ENCODE assay signal across 11 mouse cellular contexts in genomic region chr11:86996266-86996665, GRCm38 (mm10). TPM values are rescaled to one million over a fixed set of nuclear protein-coding genes. Genes with fewer than 3 reads are reported as not detected.
A peak's percentile ranks its signal among the peaks of the same experiment; 100 is the strongest.
DNase-seq lines count a peak whose midpoint lies in the region; ATAC-seq and TF ChIP-seq lines count a peak whose summit lies in the region.
"Had no signal": no experiment of that assay in that cellular context is flagged by ENCODE, and none has a peak within 500 bp of the region (broad histone marks: within the 10 kb centered on the region; RNA-seq: fewer than 3 reads in every experiment).

No protein-coding gene starts in this region.

- no peak overlapping the region for H3K27ac ChIP-seq in heart, embryonic 13.5 days (replicated peaks)
- H3K27ac ChIP-seq in heart, embryonic 12.5 days (ENCODE audit: poor library complexity, severe bottlenecking) = no peak overlapping the region
- H3K27ac ChIP-seq in left cerebral cortex, adult 2 months = peak overlapping the region; percentile 65
- 0 out of 2 replicates have a peak overlapping the region, but pooled peaks have one; percentile 3 for H3K27ac ChIP-seq in brown adipose tissue, adult 24 weeks (replicated peaks; ENCODE audit: low read depth, low read length)
- H3K27ac ChIP-seq: embryonic facial prominence, embryonic 13.5 days; limb, embryonic 15.5 days had no signal

- ATAC-seq in heart, embryonic 13.5 days (ENCODE audit: extremely low read depth, insufficient number of reproducible peaks, low FRiP score, low TSS enrichment) = no peak
- no peak for ATAC-seq in heart, embryonic 12.5 days (ENCODE audit: insufficient number of reproducible peaks, low FRiP score)

- no peaks in the 10 kb centered on the region for H3K9me3 ChIP-seq in heart, embryonic 13.5 days
- H3K9me3 ChIP-seq in heart, embryonic 12.5 days (replicated peaks) = no peaks in the 10 kb centered on the region
- H3K9me3 ChIP-seq: embryonic facial prominence, embryonic 13.5 days; limb, embryonic 15.5 days; midbrain, embryonic 12.5 days had no signal

- no peak overlapping the region for H3K4me3 ChIP-seq in heart, embryonic 13.5 days
- H3K4me3 ChIP-seq in heart, embryonic 12.5 days = no peak overlapping the region
- no peak overlapping the region for H3K4me3 ChIP-seq in left cerebral cortex, adult 2 months
- no peak overlapping the region for H3K4me3 ChIP-seq in brown adipose tissue, adult 24 weeks (ENCODE audit: insufficient read depth, low read depth, low read length)
- H3K4me3 ChIP-seq: embryonic facial prominence, embryonic 13.5 days; limb, embryonic 15.5 days; midbrain, embryonic 12.5 days had no signal

- intact Hi-C loops in left cerebral cortex, adult 2 months (cut with DNase I) = loop anchor here (1.0 to 10.0 kb wide), 2 partner anchors 101 to 237 kb away; no protein-coding TSS in a partner anchor

- no peak for DNase-seq in left cerebral cortex, adult 2 months (ENCODE audit: extremely low spot score in 1 of 2, low spot score in 2 of 2)
- no peak for DNase-seq in left cerebral cortex, adult 9 months (ENCODE audit: low spot score in 2 of 2)
- DNase-seq in ES-CJ7 (ENCODE audit: low read depth, low spot score) = peak; percentile 68
- no peak for DNase-seq in kidney, adult 9 months
- DNase-seq in lung, postnatal 10 days = no peak

- 67% methylated on average over 2 of the region's 2 CpGs for WGBS in heart, embryonic 13.5 days
- WGBS in heart, embryonic 12.5 days = 56% methylated on average over 2 of the region's 2 CpGs

- H3K4me2 ChIP-seq in heart, embryonic 13.5 days = no peak overlapping the region
- no peak overlapping the region for H3K4me2 ChIP-seq in heart, embryonic 12.5 days
- H3K4me2 ChIP-seq: embryonic facial prominence, embryonic 13.5 days; limb, embryonic 15.5 days; midbrain, embryonic 12.5 days had no signal

- H3K27me3 ChIP-seq in heart, embryonic 13.5 days (replicated peaks) = no peaks in the 10 kb centered on the region
- no peaks in the 10 kb centered on the region for H3K27me3 ChIP-seq in heart, embryonic 12.5 days (replicated peaks)
- H3K27me3 ChIP-seq: embryonic facial prominence, embryonic 13.5 days; limb, embryonic 15.5 days had no signal

- no peak for TF ChIP-seq CTCF in left cerebral cortex, adult 2 months (IDR thresholded peaks at IDR 0.05)

- peak overlapping the region; percentile 50; the same call in 1 of the 2 replicates for H3K9ac ChIP-seq in heart, embryonic 13.5 days
- no peak overlapping the region for H3K9ac ChIP-seq in heart, embryonic 12.5 days
- H3K9ac ChIP-seq: limb, embryonic 15.5 days; midbrain, embryonic 12.5 days had no signal

- H3K4me1 ChIP-seq in heart, embryonic 13.5 days = peaks cover 37% of the 10 kb centered on the region
- H3K4me1 ChIP-seq in heart, embryonic 12.5 days (replicated peaks) = peaks cover 25% of the 10 kb centered on the region
- H3K4me1 ChIP-seq in brown adipose tissue, adult 24 weeks (ENCODE audit: control insufficient read depth, insufficient read depth, insufficient read length, low read length) = peaks cover 8% of the 10 kb centered on the region; the same call in 1 of the 2 replicates

- no peaks in the 10 kb centered on the region for H3K36me3 ChIP-seq in heart, embryonic 13.5 days
- H3K36me3 ChIP-seq in heart, embryonic 12.5 days = no peaks in the 10 kb centered on the region
- H3K36me3 ChIP-seq: embryonic facial prominence, embryonic 13.5 days; limb, embryonic 15.5 days; midbrain, embryonic 12.5 days had no signal

RNA-seq across cellular contexts. Expression of gene Ypel2, which starts 2.8 kb away (rescaled TPM):
- polyA plus RNA-seq in heart, embryonic 13.5 days (2015; fragmentation: Nextera tagmentation; extraction: Ambion mirVana) = 18.1 and 20.0 TPM in 2 replicates
- 24.0 and 25.8 TPM in 2 replicates for polyA plus RNA-seq in heart, embryonic 12.5 days (2016; fragmentation: Nextera tagmentation; extraction: Ambion mirVana)
- total RNA-seq in left cerebral cortex, adult 2 months (2021) = 10 to 100 TPM; 42.8 to 45.5 TPM
- polyA plus RNA-seq in brown adipose tissue, adult 24 weeks (2012; ENCODE audit: insufficient read depth, insufficient read length, missing spikeins) = 9.6 and 11.2 TPM in 2 replicates

Comparison
In these comparisons a context has a peak if more than half of its experiments do, and no peak if none do; other contexts are left out.
1. H3K27ac ChIP-seq: peak in left cerebral cortex, adult 2 months (single experiment) and brown adipose tissue, adult 24 weeks (single experiment); none in heart, embryonic 13.5 days (single experiment) and heart, embryonic 12.5 days (single experiment).